Mouse (Mus musculus) cerebellum, postnatal 14 days (tissue): ENCODE results near the gene Zbtb3.
"Not testable (repeated sequence)": the region's sequence is repeated elsewhere in the genome, so short reads cannot be mapped to it uniquely, and the experiment has no call there.

Source experiments
- DNase-seq, 2 experiments: peaks; one replicate each; pipeline ENCODE4 v3.0.0; 2021; ENCODE audit warnings: mixed read lengths in 2 of 2

The Zbtb3 gene

DNA sequence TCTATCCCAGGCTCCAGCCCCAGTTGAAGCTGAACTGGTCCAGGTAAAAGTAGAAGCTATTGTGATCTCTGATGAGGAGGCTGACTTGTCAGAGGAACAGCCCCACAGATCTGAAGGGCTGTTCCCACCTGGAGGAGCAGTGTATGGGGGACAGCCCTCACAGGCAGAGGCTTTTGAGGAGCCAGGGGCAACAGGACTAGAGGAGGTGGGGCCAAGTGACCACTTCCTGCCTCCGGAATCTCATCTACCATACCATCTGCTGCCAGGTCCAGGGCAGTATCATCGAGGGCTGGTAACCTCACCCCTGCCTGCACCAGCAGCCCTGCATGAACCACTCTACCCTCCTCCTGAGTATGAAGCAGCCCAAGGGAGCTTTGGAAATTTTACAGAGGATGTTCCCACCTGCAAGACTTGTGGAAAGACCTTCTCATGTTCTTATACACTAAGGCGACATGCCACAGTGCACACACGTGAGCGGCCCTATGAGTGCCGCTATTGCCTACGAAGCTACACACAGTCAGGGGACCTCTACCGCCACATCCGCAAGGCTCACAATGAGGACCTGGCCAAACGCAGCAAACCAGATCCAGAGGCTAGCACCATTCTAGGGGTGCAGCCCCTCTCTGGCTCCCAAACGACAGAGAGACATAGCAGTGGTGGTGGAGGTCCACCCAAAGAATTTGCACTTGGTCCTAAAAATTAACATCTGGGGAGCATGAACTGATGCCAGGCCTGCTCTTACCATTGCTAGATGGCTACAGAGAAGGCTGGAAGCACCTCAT, 1.7 kb downstream of the Zbtb3 start:
- no peak for DNase-seq

- no peak for DNase-seq
These were observed 4.5 kb downstream of the Zbtb3 start for GRCm38 (mm10) chr19:8806810-8807209.

GRCm38 (mm10) chr19:8815812-8816211, 13.5 kb downstream of the Zbtb3 start:
- peak; percentile 54 to 62 for DNase-seq

DNA sequence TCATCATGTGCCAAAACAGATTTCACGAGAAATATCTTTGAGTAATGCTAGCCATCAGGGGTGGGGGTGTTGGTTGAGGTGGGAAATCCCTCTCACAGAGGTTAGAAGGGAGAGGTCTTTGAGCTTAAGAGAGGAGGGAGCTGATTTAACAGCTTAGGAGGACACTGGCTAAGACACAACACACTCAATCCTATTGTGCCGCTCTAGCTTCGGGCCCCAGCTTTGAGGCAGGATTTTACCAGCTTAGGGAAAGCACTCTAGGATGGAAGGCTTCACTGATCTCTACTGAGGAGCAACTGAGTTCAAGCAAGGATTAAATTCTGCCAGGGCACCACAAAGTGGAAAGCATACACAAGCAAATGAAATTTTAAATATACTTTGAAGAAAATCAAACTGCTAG, 14.6 kb downstream of the Zbtb3 start:
- DNase-seq, result no peak

GRCm38 (mm10) chr19:8818301-8818798, 16.0 kb downstream of the Zbtb3 start:
- DNase-seq, result no peak

DNA sequence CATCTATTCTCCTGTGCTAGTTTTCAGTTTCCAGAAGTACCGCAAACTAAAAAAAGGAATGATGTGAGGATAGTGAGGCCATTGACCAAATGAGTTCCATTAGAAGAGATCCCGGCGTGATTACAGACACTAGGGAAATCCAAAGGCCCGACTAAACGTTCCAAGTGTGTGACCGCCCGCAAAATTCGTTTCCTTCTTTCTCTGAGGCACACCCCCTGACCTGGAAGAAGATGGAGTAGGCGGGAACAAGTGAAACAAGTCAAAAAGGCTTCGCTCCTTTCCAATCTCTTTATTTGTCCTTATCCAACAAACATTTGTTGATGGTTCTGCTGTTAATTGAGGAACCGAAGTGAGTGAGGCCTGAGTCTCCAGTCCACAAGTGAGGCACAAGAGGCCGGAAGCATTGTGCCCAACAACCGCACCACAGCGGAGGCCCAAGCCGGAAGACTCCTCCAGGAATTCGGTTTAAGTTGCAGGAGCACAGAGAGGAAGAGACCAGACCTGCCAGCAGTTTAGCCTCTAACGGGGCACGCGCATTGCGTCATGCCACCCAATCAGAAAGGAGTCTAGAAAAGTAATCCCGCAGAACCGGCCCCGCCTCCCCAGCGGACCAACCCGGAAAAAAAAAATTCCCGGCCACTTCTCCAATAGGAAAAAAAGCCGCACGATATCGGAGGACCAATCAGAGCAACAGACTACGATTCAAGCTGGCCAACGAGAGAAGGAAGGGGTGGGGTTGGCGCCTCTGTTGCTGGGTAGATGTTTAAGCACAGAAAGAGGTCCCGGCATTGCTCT, 16.6 kb downstream of the Zbtb3 start, which contains the start of gene Ttc9c:
Gene Ttc9c, minus strand, starts transcription at position 533 of the 795 bp plus-strand sequence.
- peak; percentile 95 to 97 for DNase-seq

- DNase-seq, result peak; percentile 99
These were observed 17.5 kb downstream of the Zbtb3 start, which contains the start of gene Hnrnpul2 for GRCm38 (mm10) chr19:8819596-8820423. Gene Hnrnpul2 (plus strand): TSS chr19:8820010.

DNA sequence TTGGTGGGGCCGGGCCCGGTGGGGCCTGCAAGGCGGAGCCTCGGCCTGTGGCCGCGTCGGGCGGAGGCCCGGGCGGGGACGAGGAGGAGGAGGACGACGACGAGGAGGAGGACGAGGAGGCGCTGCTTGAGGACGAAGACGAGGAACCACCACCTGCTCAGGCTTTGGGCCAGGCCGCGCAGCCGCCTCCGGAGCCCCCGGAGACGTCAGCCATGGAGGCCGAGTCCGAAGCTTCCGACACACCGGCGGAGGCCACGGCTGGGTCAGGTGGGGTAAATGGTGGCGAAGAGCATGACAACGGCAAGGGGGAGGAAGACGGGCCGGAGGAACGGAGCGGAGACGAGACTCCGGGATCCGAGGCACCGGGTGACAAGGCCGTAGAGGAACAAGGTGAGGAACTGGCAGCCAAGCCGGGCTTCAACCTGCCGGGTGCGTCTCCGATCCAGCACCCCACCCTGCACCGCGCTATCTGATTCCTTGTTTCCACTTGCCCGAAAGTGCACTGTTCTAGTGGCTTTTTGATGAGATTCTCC, 18.1 kb downstream of the Zbtb3 start:
- no peak for DNase-seq

DNA sequence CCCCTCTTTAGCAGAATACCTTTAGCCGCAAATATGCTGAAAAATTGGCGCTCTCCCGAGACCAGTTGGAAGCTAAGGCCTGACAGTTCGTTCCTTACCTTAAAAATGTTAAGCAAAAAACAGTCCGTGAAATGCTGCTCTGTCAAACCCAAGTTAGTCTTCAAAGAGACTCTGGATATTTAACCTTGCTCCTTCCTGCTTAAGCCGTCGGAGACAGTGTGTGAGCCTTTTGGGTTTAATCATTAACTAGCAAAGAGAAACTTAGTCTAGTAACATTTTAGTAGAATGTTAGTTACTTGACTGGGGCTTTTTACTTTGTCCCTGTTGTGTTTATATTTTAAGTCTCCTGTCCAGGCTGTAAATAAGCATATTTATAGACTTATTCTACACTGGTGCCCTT, 18.8 kb downstream of the Zbtb3 start:
- DNase-seq, result no peak

GRCm38 (mm10) chr19:8822696-8823095, 20.3 kb downstream of the Zbtb3 start:
- peak; percentile 79 for DNase-seq

DNA sequence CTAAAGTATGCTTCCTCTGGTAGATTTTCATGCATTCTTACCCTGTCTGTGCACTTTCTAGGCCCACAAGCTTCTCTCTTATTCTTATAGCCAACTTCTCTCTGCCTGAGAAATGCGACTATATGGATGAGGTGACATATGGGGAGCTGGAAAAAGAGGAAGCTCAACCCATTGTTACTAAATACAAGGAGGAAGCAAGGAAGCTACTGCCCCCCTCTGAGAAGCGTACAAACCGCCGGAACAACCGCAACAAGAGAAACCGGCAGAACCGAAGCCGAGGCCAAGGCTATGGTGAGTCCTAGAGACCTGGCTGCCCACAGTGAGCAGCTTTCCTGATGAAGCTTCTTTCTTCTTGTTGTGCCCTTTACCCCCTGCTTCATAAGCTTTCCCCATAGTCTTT, 27.3 kb downstream of the Zbtb3 start, which contains the start of gene AC129217.1:
Gene AC129217.1, plus strand, starts transcription at position 114 of the 400 bp plus-strand sequence.
- DNase-seq, result no peak

GRCm38 (mm10) chr19:8830664-8831063, 28.3 kb downstream of the Zbtb3 start:
- peak in 1 of 2 experiments; percentile 47 for DNase-seq

DNA sequence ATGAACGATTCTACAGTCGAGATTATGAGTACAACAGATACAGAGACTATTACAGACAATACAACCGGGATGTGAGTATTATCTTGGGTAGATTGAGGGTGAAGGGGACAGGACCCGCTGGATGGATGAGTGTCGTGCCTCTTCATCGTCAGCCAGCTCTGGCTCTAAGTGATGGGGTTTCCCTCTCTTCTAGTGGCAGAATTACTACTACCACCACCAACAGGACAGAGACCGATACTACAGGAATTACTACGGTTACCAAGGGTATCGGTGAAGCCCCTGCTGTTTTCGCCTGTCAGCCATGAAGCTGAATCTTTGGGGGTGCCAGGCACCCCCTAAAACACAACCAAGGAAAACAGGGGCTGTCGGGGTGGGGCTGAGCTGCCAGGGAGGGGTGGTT, 28.9 kb downstream of the Zbtb3 start:
- peak in 1 of 2 experiments; percentile 44 for DNase-seq

DNA sequence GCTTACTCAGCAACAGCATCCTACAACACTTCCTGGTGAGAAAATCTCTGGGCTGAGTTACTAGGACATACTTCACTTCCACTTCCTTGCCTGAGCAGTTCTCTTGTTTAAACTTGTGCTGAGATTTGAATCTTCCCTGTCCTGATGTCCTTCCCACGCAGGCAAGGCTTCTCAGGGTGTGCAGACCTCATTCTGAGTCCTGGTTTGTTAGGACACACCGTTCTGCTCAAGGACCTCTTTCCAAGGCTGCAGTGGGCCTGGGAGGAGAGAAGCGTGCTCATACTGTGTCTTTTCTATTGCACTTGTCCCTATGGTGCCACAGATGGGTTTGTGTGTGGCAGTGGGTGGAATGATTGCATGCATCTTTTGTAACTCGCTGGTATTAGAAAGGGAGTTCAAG, 30.6 kb downstream of the Zbtb3 start:
- no peak for DNase-seq

DNA sequence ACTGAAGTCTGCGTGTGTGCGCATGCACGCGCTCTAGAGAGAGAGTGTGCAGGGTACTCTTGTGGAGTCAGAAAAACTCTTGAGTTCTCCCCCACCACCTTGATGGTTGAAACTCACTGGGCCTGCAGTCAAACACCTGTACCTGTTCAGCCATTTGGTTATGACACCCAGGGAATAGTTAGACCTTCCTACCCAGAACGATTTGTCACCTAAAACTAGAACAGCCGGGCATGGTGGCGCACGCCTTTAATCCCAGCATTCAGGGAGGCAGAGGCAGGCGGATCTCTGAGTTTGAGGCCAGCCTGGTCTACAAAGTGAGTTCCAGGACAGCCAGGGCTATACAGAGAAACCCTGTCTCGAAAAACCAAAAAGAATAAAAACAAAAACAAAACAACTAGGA, 34.0 kb downstream of the Zbtb3 start:
- DNase-seq, result not testable (repeated sequence)

DNA sequence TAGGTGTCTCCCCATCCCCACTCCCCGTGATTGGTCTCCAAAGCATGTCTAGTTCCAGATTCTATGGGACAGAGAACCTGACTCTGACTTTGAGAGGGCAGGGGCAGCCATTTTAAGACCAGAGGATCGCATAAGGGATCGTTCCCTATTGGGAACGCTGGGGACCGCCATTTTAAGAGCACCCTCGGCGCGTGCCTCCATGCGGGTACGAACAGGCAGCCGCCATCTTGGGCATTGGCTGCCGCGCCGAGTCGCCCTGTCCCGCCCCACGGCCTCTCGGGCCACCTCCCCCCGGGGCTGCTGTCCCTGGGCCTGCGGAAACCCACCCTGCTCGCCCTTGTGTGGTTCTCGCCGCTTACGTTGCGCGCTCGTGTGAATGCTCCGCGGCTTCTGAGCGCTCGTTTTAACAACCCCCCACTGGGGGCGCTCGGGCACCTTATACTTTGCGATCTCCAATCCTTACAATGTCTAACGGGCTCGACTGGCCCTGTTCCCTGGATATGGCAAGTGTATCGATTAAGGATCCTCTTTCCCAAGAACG, 35.0 kb downstream of the Zbtb3 start, which contains the start of gene Bscl2:
Gene Bscl2, plus strand, starts transcription at position 217 of the 541 bp plus-strand sequence.
- DNase-seq, result peak; percentile 89 to 90

GRCm38 (mm10) chr19:8838041-8838730, 35.8 kb downstream of the Zbtb3 start:
- peak; percentile 78 to 80 for DNase-seq

GRCm38 (mm10) chr19:8839103-8839907, 37.0 kb downstream of the Zbtb3 start, which contains the start of gene Gng3:
Gene Gng3 (minus strand): TSS chr19:8839194.
- DNase-seq, result peak; percentile 91 to 93

DNA sequence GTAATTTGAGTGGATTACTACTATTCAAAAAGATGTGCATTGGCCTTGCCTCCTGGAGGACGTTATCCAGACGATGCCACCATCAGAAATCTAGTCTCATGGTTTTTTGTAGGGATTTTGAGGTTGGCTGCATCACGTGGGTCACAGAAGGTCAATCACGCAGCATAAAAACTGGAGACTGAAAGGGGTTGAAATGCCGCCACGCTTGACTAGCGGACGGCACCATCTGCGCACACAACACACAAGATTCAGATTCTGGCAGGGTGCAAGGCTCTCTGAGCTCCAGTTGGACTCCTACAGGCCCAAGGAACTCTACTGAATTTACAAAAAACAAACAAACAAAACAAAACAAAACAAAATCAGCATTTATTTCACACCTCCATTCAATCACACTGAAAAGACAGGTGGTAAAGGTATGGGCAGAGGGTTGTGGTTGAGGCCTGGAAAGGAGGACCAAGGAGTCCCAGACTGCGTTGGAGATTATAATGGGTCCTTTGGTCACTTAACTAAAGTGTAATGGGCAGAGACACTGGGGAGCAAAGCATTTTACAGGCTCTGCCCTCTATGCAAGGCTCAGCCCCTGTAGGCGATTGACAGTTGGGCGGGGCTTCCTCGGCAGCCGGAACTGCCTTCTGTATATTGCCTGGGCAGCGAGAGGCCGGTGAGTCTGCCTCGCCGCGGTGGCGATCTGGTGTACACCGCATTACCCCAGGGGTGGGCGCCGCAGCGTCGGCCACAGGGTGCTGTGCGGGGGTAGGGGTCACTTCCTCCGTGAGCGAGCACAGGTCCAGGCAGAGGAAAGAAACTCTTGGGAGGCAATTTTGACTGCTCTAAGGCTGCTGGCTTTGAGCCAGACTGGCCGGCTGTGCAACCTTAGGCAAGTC, 37.8 kb downstream of the Zbtb3 start:
- DNase-seq, result peak; percentile 85 to 87
